Mouse (Mus musculus) stomach, embryonic 15.5 days (tissue): ENCODE data around the gene Mpped2. TPM values are rescaled to one million over a fixed set of nuclear protein-coding genes. Genes with fewer than 3 reads are reported as not detected.

ENCODE experiments used
- ATAC-seq: fragments of 200-750 bp; cut with Nextera tagmentation; 2 replicates; pipeline ENCODE4 v1.8.0; 2017; ENCODE audit warnings: low read depth, moderate number of reproducible peaks, moderate TSS enrichment; ENCODE audit not compliant: insufficient read depth, low FRiP score
- H3K27ac ChIP-seq: fragments of 300-500 bp; sonication (generic); 2 replicates; pipeline ENCODE4 v1.5.1; 2015; ENCODE audit warnings: mild to moderate bottlenecking, inconsistent platforms
- H3K27me3 ChIP-seq: fragments of 300-500 bp; sonication (generic); replicated peaks from 2 replicates; pipeline ENCODE4 v1.6.1; 2015; ENCODE audit warnings: inconsistent platforms
- H3K36me3 ChIP-seq: fragments of 300-500 bp; sonication (generic); 2 replicates; pipeline ENCODE4 v1.6.1; 2015; ENCODE audit warnings: inconsistent platforms
- H3K4me1 ChIP-seq: fragments of 300-500 bp; sonication (generic); 2 replicates; pipeline ENCODE4 v1.6.1; 2015; ENCODE audit warnings: inconsistent platforms
- H3K4me2 ChIP-seq: fragments of 300-500 bp; sonication (generic); 2 replicates; pipeline ENCODE4 v1.6.1; 2015; ENCODE audit warnings: mild to moderate bottlenecking, inconsistent platforms
- H3K4me3 ChIP-seq: fragments of 300-500 bp; sonication (generic); replicated peaks from 2 replicates; pipeline ENCODE4 v1.5.1; 2015; ENCODE audit warnings: inconsistent platforms
- H3K9ac ChIP-seq: fragments of 300-500 bp; sonication (generic); 2 replicates; pipeline ENCODE4 v1.6.1; 2015; ENCODE audit warnings: inconsistent platforms
- H3K9me3 ChIP-seq: fragments of 300-500 bp; sonication (generic); 2 replicates; pipeline ENCODE4 v1.6.1; 2016; ENCODE audit warnings: inconsistent platforms
- WGBS: fragments of 180-500 bp; shearing (Covaris S2); methylation state at CpG from one replicate; pipeline ENCODE4 v1.1.7; 2015; 5-methylcytosine and 5-hydroxymethylcytosine counted together
- polyA plus RNA-seq: library from polyadenylated mRNA; unstranded; fragments of >200 nt; fragmentation: Nextera tagmentation; extraction: Ambion mirVana; gene quantifications from 2 replicates; pipeline ENCODE4 v1.2.1, GENCODE M21; 2015

Mpped2 gene
- polyA plus RNA-seq, 1 experiment from 2014 or later, result 30.1 TPM

DNA sequence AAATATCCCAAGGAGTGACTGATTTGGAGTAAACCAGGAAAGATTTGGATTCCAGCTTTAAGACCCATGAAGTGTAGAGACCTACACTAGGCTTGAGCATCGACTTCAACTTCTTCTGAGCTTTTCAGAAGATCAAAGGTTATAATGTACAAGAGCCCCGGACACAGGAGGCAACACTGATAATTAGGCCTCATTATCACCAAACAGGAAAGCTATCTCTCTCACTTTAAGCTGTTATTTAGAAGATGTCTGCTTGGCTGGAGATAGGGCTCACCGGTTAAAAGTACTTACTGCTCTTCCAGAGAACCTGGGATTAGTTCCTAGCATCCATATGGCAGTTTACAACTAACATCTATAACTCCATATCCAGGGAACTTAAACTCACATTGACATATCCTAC is 39.1 kb downstream of the Mpped2 start:
- Histone ChIP-seq H3K9ac (no peak overlapping the region), H3K4me1 (no peaks in the 10 kb centered on the region), H3K36me3 (no peaks in the 10 kb centered on the region), H3K27me3 (no peaks in the 10 kb centered on the region), H3K4me3 (no peak overlapping the region), H3K4me2 (no peak overlapping the region), H3K27ac (no peak overlapping the region), H3K9me3 (no peaks in the 10 kb centered on the region)
- ATAC-seq, result no peak
- WGBS, result 60% methylated on average over 3 of the region's 3 CpGs

DNA sequence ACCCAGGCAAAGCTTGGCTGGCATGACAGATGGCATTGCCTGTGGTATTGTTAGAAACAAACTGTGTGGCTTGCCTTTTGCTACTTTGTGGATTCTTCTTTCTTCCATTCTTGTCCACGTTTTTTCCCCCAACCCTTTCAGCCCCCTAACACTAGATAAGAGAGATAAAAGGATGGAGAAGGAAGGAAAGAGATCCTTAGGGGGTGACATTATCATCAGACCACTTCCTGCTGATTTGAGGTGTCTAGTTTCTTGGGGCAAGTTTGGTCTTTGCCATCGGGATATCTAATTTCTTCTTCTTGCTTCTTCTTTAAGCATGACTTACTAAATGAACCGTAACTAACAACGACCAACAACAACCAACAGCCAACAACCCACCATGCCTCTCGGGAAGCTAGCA is 40.3 kb downstream of the Mpped2 start:
- Histone ChIP-seq H3K9ac (no peak overlapping the region), H3K4me1 (no peaks in the 10 kb centered on the region), H3K27ac (no peak overlapping the region), H3K27me3 (no peaks in the 10 kb centered on the region), H3K4me3 (no peak overlapping the region), H3K9me3 (no peaks in the 10 kb centered on the region), H3K36me3 (no peaks in the 10 kb centered on the region), H3K4me2 (no peak overlapping the region)
- no peak for ATAC-seq
- 70% methylated on average over 5 of the region's 5 CpGs for WGBS

DNA sequence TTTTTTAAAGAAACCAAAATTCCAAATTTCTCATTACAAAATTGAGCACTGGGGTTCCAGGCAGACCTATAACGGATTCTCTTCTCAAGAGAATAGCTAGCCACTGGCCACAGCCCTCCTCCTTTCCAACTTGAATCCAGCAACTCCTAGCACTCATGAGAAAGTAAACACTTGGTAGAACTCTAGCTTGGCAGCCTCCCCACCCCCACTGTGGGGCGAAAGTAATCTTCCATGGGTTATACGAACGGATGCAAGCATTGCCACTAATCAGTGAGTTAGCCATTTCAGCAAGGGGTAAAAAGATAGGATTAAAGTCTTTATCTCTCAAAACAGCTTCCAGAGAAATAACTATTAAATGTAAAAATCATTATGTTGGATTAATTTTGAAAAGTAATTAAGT is 40.9 kb downstream of the Mpped2 start:
- no peaks in the 10 kb centered on the region for H3K36me3 ChIP-seq
- no peaks in the 10 kb centered on the region for H3K9me3 ChIP-seq
- no peak overlapping the region for H3K4me2 ChIP-seq
- no peaks in the 10 kb centered on the region for H3K27me3 ChIP-seq
- WGBS, result 54% methylated on average over 4 of the region's 4 CpGs
- ATAC-seq, result no peak
- H3K4me1 ChIP-seq, result no peaks in the 10 kb centered on the region
- no peak overlapping the region for H3K9ac ChIP-seq
- H3K4me3 ChIP-seq, result no peak overlapping the region
- no peak overlapping the region for H3K27ac ChIP-seq

GRCm38 (mm10) chr2:106735211-106735610 is 42.1 kb downstream of the Mpped2 start:
- Histone ChIP-seq H3K9me3 (no peaks in the 10 kb centered on the region), H3K36me3 (no peaks in the 10 kb centered on the region), H3K4me2 (no peak overlapping the region), H3K9ac (no peak overlapping the region), H3K4me1 (no peaks in the 10 kb centered on the region), H3K27ac (no peak overlapping the region), H3K27me3 (no peaks in the 10 kb centered on the region), H3K4me3 (no peak overlapping the region)
- ATAC-seq, result no peak
- WGBS, result 70% methylated on average over 5 of the region's 5 CpGs

DNA sequence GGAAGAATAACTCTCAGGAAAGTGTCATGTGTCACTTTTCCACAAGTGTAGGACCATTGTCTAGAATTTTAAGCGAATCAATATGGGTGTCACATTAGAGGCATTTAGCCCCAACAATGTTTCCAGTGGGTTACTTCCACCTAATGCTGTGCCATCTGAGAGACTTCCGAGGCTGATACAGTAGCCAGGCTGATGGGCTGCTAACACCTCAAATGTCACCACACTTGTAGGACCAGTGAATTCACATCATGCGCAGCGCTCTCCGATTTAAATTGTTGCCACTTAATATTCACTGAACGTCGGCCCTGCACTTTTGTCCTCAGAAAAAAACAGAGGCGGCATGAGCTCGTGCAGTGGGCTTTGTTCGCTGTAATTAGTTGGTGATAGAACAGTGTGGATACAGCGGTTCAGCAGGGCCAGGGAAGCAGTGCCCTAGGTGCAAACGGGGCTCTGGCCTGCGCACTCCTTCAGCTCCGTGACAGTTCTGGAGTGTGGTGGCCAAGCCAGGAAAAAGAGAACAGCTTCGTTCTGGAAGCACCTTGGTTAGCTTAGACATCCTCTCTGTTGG is 42.8 kb downstream of the Mpped2 start:
- no peak overlapping the region for H3K4me2 ChIP-seq
- no peaks in the 10 kb centered on the region for H3K4me1 ChIP-seq
- no peak overlapping the region for H3K9ac ChIP-seq
- no peaks in the 10 kb centered on the region for H3K36me3 ChIP-seq
- no peak for ATAC-seq
- H3K27ac ChIP-seq, result no peak overlapping the region
- no peaks in the 10 kb centered on the region for H3K9me3 ChIP-seq
- H3K27me3 ChIP-seq, result no peaks in the 10 kb centered on the region
- WGBS, result 88% methylated on average over 15 of the region's 15 CpGs
- H3K4me3 ChIP-seq, result no peak overlapping the region

DNA sequence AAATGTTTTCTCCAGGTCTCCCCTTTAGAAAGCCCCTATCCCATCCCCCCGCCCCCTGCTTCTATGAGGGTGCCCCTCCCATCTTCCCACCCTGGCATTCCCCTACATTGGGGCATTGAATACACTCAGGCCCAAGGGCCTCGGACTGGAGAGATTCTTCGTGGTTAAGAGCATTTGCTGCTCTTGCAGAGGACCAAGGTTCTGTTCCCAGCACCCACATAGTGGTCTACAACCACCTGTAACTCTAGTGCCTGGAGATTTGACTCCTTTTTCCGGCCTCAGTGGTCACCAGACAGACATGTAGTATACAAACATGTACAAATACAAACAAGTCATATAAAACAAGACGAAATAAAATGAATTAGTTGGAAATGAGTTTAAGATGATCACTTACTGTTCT is 45.9 kb downstream of the Mpped2 start:
- Histone ChIP-seq H3K4me3 (no peak overlapping the region), H3K27me3 (no peaks in the 10 kb centered on the region), H3K4me1 (no peaks in the 10 kb centered on the region), H3K27ac (no peak overlapping the region), H3K9ac (no peak overlapping the region), H3K36me3 (no peaks in the 10 kb centered on the region), H3K4me2 (no peak overlapping the region), H3K9me3 (no peaks in the 10 kb centered on the region)
- ATAC-seq, result no peak
- 87% methylated on average over 5 of the region's 5 CpGs for WGBS

- no peak overlapping the region for H3K4me2 ChIP-seq
- H3K36me3 ChIP-seq, result no peaks in the 10 kb centered on the region
- H3K9ac ChIP-seq, result no peak overlapping the region
- 88% methylated on average over 4 of the region's 4 CpGs for WGBS
- no peak overlapping the region for H3K27ac ChIP-seq
- ATAC-seq, result no peak
- H3K9me3 ChIP-seq, result no peaks in the 10 kb centered on the region
- H3K27me3 ChIP-seq, result no peaks in the 10 kb centered on the region
- H3K4me3 ChIP-seq, result no peak overlapping the region
- no peaks in the 10 kb centered on the region for H3K4me1 ChIP-seq
Measured at GRCm38 (mm10) chr2:106744086-106744485, 51.0 kb downstream of the Mpped2 start.

- no peak overlapping the region for H3K4me3 ChIP-seq
- no peak overlapping the region for H3K9ac ChIP-seq
- no peak overlapping the region for H3K4me2 ChIP-seq
- H3K27me3 ChIP-seq, result no peaks in the 10 kb centered on the region
- WGBS, result 58% methylated on average over 14 of the region's 14 CpGs
- H3K36me3 ChIP-seq, result no peaks in the 10 kb centered on the region
- no peaks in the 10 kb centered on the region for H3K4me1 ChIP-seq
- no peak for ATAC-seq
- no peaks in the 10 kb centered on the region for H3K9me3 ChIP-seq
- H3K27ac ChIP-seq, result no peak overlapping the region
Measured at GRCm38 (mm10) chr2:106744601-106745000, 51.5 kb downstream of the Mpped2 start.

GRCm38 (mm10) chr2:106745364-106745763 is 52.3 kb downstream of the Mpped2 start:
- Histone ChIP-seq H3K36me3 (no peaks in the 10 kb centered on the region), H3K9ac (no peak overlapping the region), H3K27ac (no peak overlapping the region), H3K4me2 (no peak overlapping the region), H3K27me3 (no peaks in the 10 kb centered on the region), H3K4me1 (no peaks in the 10 kb centered on the region), H3K9me3 (no peaks in the 10 kb centered on the region), H3K4me3 (no peak overlapping the region)
- ATAC-seq, result no peak
- WGBS, result 78% methylated on average over 1 of the region's 1 CpGs

DNA sequence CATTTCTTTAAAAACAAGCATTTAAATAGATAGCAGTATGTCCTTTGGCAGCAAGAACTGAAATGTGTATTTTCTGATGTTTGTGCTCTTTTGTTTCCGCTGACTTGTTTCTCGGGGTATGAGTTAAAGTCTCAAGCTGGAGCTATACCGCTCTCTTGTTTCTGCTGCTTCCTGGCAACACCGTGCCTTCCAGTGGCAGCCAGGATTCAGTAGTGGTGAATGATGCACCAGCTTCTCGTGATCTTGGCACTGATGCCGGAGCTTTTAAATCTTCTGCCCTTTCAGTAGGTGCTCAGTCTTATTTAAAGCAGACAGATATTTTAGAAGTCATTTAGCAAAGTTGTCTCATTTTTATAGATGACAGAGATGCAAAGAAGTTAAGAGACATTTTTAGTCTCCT is 53.1 kb downstream of the Mpped2 start:
- Histone ChIP-seq H3K4me3 (no peak overlapping the region), H3K36me3 (no peaks in the 10 kb centered on the region), H3K4me2 (no peak overlapping the region), H3K4me1 (no peaks in the 10 kb centered on the region), H3K9ac (no peak overlapping the region), H3K27me3 (no peaks in the 10 kb centered on the region), H3K9me3 (no peaks in the 10 kb centered on the region), H3K27ac (no peak overlapping the region)
- WGBS, result 75% methylated on average over 6 of the region's 6 CpGs
- ATAC-seq, result no peak

DNA sequence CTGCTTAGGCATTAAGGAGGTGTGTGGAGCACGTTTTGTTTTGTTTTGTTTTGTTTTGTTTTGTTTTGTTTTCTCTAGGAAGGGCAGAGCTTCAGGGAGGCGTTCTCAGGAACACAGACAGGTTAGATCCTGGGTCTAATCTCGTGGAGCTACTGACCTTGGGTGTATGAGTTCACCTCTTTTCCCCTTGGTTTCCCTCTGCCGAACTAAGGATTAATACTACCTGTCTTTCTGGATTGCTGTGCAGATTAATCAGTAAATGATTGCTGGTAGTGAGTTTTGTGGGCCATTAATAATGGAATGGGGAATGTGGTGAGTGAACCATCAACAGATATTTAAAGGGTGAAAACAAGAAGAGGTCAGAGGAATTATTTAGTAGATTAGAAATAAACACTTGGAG is 53.8 kb downstream of the Mpped2 start:
- 50% methylated on average over 4 of the region's 4 CpGs for WGBS
- Histone ChIP-seq H3K9me3 (no peaks in the 10 kb centered on the region), H3K4me1 (no peaks in the 10 kb centered on the region), H3K27ac (no peak overlapping the region), H3K4me3 (no peak overlapping the region), H3K4me2 (no peak overlapping the region), H3K36me3 (no peaks in the 10 kb centered on the region), H3K27me3 (no peaks in the 10 kb centered on the region), H3K9ac (no peak overlapping the region)
- ATAC-seq, result no peak

- no peaks in the 10 kb centered on the region for H3K36me3 ChIP-seq
- no peak for ATAC-seq
- H3K27ac ChIP-seq, result no peak overlapping the region
- H3K4me1 ChIP-seq, result no peaks in the 10 kb centered on the region
- no peaks in the 10 kb centered on the region for H3K9me3 ChIP-seq
- H3K27me3 ChIP-seq, result no peaks in the 10 kb centered on the region
- H3K9ac ChIP-seq, result no peak overlapping the region
- no peak overlapping the region for H3K4me2 ChIP-seq
- H3K4me3 ChIP-seq, result no peak overlapping the region
- 86% methylated on average over 4 of the region's 4 CpGs for WGBS
Measured at GRCm38 (mm10) chr2:106747342-106747741, 54.3 kb downstream of the Mpped2 start.

- 74% methylated on average over 3 of the region's 3 CpGs for WGBS
- Histone ChIP-seq H3K4me1 (no peaks in the 10 kb centered on the region), H3K9ac (no peak overlapping the region), H3K4me3 (no peak overlapping the region), H3K9me3 (no peaks in the 10 kb centered on the region), H3K27me3 (no peaks in the 10 kb centered on the region), H3K27ac (no peak overlapping the region), H3K36me3 (no peaks in the 10 kb centered on the region), H3K4me2 (no peak overlapping the region)
- no peak for ATAC-seq
Measured at GRCm38 (mm10) chr2:106750878-106751277, 57.8 kb downstream of the Mpped2 start.
